Mouse (Mus musculus): ENCODE data around the gene Fbxo6.
A peak's percentile ranks its signal among the peaks of the same experiment; 100 is the strongest.

Fbxo6 gene

GRCm38 (mm10) chr4:148160436-148161390, 8.8 kb upstream of the Fbxo6 start, which contains the start of the genes Fbxo44 and Fbxo2:
TSS of gene Fbxo44 (minus strand) at chr4:148160482.
TSS of gene Fbxo2 (plus strand) at chr4:148160621.
- no peak for DNase-seq (ENCODE audit: low spot score)

DNA sequence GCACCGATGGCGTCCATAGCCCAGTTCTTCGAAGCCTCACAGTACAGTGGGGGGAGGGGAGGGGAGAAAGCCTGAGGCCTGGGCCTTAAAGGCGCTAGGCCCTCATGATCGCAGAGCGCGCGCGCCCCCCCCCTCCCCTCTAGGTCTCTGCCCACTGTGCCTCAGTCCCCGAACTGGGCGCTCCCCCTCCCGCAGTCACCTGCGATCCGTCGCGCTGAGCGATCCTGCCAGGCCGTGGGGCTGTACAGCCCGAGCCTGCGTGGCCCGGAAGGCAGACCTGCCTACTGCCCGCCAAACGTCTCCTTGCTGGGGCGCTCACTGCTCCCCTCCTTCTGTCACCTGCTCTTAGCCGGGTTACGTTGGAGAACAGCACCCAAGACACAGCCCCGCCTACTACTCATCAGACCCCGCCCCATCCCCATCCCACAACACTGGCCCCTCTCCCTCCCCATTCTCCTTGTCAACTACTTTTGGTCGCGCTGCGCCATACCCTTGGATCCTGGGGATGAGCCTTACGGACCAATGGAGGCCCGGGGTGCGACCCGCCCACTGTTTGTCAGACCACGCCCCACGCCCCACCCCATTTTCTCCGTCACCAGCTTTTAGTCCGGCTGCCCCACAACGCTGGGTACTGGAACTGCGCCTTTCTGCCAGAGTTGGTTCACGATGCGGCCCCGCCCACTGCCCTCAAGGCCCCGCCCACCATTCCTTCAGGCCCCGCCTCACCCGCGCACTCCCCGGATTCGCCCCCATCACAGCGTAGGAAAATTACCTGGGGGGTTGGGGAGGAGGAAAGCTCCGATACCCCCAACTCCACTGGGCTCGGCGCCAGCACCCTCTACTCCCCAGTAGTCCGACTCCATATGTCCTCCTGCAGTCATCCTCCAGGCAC, 7.8 kb upstream of the Fbxo6 start:
- peak; percentile 67 for DNase-seq (ENCODE audit: low spot score)

GRCm38 (mm10) chr4:148158436-148159348, 6.8 kb upstream of the Fbxo6 start:
- no peak for DNase-seq (ENCODE audit: low spot score)

DNA sequence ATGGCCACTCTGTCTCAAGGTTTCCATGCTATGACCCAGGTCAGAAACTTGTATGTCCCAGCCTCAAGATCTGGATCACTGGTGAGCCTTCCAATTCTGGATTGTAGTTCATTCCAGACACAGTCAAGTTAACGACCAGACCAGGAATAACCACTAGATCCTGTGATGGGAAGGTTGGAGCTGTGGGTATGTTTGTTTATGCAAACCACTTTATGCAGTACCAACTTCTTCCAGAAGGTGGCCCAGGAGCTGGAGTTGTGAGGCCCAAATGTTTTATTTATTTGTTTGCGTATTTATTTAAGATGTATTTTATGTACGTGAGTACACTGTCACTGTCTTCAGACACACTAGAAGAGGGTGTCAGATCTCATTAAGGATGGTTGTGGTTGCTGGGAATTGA, 3.0 kb upstream of the Fbxo6 start:
- DNase-seq (ENCODE audit: low spot score) = no peak

- DNase-seq (ENCODE audit: low spot score) = no peak
Observed at GRCm38 (mm10) chr4:148154006-148154405, 2.1 kb upstream of the Fbxo6 start.

DNA sequence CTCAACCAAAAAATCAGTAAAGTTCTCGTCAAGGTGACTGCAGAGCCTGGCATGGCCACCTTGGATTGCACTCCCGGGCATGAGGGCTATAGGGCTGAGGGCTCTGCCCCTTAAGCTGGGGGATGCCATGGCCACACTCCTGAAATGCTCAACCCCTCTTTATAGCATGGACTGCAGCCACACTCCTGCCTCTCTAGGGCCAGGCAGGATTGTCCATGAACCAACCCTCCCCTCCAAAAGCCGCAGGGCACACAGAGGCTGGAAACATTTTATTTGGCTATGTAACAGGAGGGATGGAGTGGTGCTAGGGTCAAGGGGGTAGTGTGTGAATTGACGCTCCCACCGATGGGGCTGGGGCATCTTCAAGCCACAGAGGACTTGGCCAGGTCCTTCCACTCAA, 607 bp upstream of the Fbxo6 start:
- no peak for DNase-seq (ENCODE audit: low spot score)

GRCm38 (mm10) chr4:148150953-148151266, 1.0 kb downstream of the Fbxo6 start:
- DNase-seq (ENCODE audit: low spot score) = no peak

- no peak for DNase-seq (ENCODE audit: low spot score)
Observed at GRCm38 (mm10) chr4:148150242-148150641, 1.7 kb downstream of the Fbxo6 start.

DNA sequence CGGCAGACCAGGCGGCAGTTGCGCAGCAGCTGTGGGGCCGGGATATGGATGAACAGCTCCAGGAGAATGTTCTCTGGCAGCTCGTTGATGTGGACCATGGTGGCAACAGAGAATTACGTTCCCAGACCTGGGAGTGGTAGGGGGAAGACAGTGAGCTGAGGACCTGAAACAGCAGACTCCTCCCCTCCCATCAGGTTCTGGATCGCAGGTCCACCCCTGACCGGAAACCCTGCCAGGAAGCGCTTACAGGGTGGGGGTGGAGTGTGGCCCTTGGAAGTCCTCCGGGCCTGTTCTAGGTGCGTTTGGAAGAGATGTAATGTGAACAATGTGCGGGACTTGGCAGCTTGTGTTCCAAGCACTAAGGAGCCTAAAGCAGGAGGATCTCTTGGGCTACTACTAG, 2.4 kb downstream of the Fbxo6 start:
- DNase-seq (ENCODE audit: low spot score) = no peak

GRCm38 (mm10) chr4:148147714-148148113, 4.2 kb downstream of the Fbxo6 start:
- no peak for DNase-seq (ENCODE audit: low spot score)

DNA sequence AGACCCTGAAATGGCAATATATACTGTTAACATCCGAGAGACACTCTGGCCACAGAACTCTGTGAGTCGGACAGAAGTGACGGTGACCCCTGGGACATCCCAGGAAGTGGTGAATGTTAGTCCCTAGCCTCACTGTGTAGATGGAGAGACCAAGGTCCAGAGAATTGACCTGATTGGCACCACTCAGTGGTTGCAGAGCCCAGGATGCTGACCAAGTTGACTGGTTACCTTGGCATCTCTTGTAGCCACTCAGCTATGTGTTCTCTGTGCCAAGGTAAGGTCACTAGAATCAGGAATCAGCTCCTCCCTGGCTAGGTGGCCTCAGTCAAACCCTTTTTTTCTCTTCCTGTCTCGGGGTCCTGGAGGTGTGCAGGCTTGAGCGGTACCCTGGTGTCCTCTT, 8.2 kb downstream of the Fbxo6 start:
- no peak for DNase-seq (ENCODE audit: low spot score)

DNA sequence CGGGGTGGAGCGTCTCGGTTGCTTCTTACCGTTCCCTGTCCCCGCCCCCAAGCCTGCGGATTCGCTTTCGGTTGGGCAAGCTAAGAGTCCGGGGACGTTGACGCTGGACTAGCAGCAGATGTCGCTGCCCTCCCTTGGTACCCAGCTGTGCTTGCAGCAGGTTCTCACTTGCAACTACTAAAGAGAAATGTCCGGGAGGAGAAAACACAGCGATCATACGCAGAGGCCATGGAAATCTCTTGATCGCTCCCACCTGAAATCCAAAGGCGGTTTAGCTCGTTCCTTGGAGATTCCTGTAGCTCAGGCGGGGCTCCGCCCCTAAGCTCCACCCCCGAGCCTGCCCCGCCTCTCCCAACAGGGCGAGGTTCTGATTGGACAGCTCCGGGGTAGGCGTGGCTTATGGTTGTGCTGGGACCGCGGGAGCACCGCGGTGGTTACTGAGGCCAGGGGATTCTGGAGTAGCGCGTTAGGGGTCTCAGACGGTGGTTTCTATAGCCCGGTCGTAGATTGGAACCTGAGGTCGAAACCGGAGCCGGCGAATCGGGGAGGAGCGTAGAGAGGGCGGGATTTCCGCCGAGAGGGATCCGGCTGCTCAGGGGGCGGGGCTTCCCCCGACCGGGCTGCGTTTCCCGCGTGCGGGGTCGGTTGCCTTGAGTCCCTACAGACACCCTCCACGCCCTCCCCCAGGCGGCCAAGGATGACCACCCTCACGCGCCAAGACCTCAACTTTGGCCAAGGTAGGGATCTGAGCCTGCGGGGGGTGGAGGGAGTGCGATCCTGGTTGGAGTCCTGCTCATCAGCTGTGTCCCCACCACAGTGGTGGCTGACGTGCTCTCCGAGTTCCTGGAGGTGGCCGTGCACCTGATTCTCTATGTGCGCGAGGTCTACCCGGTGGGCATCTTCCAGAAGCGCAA, 11.6 kb downstream of the Fbxo6 start:
- DNase-seq (ENCODE audit: low spot score) = peak; percentile 54

DNA sequence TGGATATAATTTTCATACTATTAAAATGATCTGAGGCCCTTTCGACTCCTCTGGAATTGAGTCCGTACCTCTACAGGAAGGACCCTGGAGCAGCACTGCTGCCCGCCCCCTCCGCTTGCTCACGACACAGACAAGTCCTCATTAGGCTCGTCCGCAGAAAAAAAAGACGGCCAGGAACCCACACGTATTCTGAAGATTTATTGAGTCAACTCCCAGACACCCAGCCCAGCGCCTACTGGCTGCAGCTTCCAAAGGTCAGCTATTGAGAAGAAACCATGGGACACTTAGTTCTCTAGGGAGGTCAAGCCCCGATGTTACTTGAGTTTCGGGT, 12.2 kb downstream of the Fbxo6 start:
- no peak for DNase-seq (ENCODE audit: low spot score)

DNA sequence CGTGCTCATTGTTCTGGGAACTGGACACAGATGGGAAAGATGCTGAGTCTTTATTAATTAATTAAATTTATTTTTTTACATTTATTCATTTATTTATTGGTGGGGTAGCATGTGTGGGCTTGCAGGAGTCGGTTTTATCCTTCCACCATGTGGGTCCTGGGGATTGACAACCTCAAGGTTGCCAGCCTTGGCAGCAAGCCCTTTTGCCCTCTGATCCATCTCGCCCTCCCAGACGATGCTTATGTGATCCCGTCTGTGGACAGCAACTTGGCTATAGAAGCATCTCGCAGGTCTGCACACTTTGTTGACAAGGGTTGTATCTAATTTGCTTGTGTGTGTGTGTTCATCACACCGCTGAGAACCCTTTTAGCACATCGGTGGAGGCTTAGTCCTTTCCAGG, 14.4 kb downstream of the Fbxo6 start:
- DNase-seq (ENCODE audit: low spot score) = no peak

GRCm38 (mm10) chr4:148134988-148135387, 17.0 kb downstream of the Fbxo6 start:
- no peak for DNase-seq (ENCODE audit: low spot score)

DNA sequence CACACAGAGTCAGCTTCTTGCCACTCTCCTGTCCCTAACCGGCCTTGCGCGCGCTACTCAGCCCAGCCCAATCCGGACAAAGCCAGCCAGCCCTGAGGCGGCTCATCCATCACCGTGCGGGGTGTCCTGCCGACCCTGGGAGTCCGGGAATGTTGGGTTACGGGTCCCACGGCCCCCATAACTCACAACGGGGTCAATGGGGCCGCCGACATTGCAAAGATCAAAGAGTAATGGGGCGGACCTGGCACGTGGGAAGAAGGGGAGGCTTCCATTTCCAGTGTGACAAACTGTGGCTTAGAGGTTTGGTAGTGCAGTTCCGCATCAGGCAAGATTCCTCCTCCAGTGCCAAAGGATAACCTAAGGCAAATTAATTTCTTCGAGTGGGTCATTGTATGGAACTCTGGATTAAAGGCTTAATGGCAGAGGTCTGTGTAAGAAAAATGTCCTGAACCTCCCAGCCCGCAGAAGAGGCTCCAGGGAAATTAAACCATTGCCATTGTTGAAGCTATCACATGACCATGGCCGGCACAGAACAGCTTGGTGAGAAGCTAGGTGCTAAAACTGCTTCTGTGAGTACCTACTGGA, 20.4 kb downstream of the Fbxo6 start:
- no peak for DNase-seq (ENCODE audit: low spot score)

DNA sequence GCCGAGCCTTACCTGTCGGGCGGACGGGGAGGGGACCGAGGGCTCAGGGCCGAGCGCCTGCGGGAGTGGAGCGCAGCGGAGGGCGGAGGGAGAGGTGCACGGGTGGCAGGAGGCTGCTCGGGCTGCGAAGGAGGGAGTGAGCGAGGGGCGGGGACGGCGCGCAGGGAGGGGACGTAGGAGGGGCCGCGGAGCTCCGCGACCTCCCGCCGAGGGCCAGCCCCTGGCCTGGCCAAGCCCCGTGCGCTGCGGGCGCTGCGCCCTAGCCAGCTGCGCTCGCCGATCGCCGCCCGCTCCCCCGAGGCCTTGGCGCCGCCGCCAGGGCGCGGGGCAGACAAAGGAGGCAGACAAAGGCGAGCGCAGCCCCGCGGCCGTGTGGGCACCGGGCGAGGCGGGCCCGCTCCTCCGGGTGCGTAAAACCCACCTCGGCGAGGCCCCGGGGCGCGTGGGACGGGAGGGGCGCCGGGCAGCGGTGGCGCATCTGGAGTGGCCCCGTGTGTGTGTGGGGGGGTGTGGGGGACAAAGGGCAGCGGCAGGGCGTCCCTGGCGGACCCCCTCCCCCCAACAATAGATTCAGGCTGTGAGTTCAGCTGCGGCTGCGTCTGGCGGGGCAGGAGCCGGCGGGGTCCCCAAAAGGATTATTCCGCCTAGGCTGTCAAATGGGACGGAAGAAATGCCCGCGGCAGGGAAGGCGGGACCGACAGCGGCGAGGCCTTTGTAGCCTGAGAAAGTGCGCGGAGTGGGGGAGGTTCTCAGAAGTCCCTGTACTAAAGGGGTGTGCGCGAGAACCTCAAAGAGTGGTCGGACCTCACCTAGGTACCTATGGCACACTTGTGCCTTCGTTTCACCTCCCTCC, 21.2 kb downstream of the Fbxo6 start, which contains the start of gene Draxin:
Draxin (minus strand) TSS at position 138 of the 853 bp plus-strand sequence.
- DNase-seq (ENCODE audit: low spot score) = no peak

- no peak for DNase-seq (ENCODE audit: low spot score)
Observed at GRCm38 (mm10) chr4:148130133-148130532, 21.8 kb downstream of the Fbxo6 start, which contains the start of gene Mad2l2. TSS of gene Mad2l2 (plus strand) at chr4:148130384.

DNA sequence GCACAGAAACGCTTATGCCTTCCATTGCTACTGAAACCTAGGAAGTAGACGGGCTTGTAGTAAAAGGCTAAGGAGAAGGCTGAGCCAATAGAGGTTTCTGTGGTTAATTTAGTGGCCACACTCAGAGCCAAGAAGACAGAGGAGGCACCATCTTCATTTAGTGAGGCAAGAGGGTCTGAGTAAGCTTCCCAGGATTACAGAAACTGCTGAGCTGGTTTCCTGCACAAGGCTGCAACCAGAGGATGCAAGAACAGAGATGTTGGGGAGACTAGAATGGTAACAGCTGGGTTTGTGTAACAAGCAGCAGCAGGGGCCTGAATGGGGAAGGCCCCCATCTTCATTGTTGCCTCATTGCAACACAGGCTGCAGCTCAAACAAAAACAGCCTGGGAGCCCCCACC, 23.3 kb downstream of the Fbxo6 start:
- no peak for DNase-seq (ENCODE audit: low spot score)
